Mouse (Mus musculus) T-helper 17 cell (primary cell): Measurements from ENCODE around the gene Brd3.

Experiments
- in situ Hi-C, 2 experiments: fragments of 300-600 bp; cut with MboI, MseI; formaldehyde crosslinking; loops; 1 replicate in 1 of 2; 2 replicates in 1 of 2; pipeline ENCODE4 v1.15.1; 2025; ENCODE audit warnings: high pct_unique_total_duplicates in 2 of 2

The Brd3 gene

DNA sequence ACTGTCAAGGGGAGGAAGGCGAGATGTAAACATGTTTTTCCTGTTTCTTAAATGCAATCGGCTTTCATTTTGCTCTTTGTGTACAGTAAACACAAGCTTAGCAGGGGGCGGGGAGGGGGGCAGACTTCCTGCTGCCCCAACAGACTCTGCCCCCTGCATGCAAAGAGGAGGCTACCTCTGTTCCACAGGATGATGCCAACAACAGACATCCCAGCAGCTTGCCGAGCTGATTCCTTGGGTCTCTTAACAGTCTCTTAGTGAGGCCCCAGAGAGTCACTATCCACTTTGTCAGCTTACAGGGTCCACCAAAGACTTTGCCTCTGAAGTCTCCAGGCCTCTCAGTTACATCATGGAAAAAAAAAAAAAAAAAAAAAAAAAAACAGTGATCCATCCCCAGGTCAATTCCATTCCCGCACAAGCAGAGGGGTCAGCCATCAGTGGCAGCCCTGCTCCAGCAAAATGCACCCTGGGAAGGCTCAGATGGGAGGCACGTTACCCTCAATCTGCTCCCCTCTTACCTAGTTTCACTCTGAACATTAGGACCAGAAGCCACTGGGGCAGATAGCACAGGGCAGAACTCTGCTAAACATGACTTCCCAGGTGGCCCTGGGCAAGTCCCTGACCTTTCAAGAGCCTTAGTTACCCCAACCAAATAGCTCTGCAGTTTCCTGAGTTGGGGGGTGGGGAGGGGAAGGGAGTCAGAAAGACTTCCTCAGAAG is 102.9 kb downstream of the Brd3 start:
- in situ Hi-C loops = no loop called here

DNA sequence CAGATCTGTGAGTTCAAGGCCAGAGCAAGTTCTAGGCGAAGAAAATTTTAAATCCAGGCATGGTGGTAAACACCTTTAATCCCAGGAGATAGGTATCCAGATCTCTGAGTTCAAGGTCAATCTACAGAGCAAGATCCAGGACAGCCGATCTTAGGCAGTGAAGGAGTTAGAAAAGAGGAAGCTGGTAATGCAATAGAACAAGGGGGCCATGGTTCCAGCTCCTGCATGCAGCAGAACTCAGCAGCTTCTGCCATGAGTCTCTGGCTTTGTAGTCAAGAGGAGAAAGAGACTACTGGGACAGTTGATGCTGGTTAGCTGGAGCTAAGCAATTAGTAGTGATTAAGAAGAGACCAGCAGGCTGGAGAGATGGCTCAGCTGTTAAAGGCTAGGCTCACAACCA is 105.9 kb downstream of the Brd3 start:
- in situ Hi-C loops = no loop called here

DNA sequence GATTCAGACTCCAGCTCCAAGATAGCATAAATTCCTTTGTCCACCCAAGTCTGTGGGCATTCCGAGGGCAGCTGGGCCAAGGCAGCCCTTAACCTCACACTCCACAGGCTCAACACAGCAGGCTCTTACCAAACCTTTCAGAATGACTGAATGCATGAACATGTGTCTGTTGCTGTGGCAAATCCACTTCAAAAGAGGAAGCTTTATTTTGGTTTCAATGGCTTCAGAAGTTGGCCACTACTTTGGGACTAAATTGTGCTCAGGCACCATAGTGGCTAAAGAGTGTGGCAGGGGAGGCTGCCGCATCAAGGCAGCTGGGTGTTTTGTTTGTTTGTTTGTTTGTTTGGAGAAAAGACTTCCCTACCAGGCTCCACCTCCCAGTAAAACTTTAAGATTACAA is 107.4 kb downstream of the Brd3 start:
- in situ Hi-C loops = no loop called here

DNA sequence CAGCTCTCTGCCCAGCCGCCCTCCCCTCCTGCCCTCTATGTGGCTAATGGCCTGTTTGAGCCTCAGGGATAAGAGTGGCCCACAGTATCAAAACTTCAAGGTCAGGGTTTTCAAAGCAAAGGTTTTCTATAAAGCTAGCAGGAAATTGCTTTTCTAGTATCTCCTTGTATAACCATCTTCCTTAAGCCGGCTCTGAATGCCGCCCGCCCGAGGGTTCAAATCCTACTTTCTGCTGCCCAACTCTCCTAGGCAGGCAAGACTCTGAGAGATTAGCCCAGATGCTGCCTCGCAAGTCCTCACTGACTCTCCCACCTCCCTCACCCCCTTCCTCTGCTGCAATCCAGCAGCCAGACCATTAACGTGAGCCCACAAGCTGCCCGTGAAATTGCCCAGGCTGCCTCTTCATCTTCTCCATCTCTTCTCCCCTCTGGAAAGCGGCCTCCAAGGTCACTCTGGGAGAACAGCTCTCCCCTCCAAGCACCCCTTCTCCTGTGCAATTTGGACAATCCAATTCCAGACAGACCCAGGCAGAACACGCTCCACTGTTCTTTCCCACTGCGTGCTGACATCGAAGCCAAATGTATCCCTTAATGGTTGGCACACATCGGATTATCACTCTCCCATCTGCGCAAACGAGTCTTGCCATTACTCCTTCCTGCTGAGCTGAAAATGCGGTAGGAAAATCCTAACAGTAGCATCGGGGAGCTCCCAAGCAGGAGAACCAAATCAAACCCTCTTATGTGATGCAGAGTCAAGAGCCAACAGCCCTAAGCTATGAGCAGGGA is 110.6 kb downstream of the Brd3 start:
- in situ Hi-C loops = no loop called here
